Mouse (Mus musculus): ENCODE data around the gene Wdr92. TPM values are rescaled to one million over a fixed set of nuclear protein-coding genes. Genes with fewer than 3 reads are reported as not detected.
"Not testable (repeated sequence)": the region's sequence is repeated elsewhere in the genome, so short reads cannot be mapped to it uniquely, and the experiment has no call there.

Wdr92 gene
- total RNA-seq, 2 experiments from 2014 or later = 14.5 to 41.6 TPM

DNA sequence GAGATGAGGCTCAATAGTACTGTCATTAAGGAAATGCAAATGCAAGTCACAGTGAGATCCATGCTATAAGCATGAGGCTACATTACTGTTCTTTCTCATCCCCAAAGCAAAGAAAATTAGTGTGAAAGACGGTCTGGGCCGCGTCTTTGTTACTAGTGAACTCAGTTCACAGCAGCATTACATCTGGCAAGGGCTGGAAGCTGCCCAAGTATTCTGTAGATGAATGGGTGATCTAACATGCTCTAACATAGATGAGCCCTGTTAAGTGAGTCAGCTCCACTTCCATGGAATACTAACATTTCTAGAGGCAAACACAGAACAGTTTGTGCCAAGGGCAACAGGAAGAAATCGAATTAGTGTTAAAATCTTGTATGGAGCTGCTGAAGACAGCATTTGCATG, 19.0 kb downstream of the Wdr92 start:
- no peak for ATAC-seq (replicated peaks; ENCODE audit: poor library complexity, severe bottlenecking)

DNA sequence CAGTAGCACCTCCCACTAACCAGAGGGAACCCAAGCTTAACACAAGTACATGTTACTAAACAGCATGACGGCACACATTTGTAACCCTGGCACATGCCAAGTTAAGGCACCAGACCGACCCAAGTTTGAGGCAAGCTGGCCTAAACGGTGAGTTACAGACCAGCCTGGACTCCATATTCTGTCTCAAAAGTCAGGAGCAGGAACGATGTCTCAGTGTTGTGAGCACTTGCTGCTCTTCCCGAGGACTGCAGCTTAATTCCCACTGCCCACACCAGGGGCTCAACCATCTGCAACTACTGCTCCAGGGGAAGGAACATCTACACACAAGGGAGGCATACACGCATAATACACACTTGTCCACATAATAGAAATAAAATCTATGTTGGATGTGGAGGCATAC, 20.6 kb downstream of the Wdr92 start:
- no peak for ATAC-seq (replicated peaks; ENCODE audit: poor library complexity, severe bottlenecking)

DNA sequence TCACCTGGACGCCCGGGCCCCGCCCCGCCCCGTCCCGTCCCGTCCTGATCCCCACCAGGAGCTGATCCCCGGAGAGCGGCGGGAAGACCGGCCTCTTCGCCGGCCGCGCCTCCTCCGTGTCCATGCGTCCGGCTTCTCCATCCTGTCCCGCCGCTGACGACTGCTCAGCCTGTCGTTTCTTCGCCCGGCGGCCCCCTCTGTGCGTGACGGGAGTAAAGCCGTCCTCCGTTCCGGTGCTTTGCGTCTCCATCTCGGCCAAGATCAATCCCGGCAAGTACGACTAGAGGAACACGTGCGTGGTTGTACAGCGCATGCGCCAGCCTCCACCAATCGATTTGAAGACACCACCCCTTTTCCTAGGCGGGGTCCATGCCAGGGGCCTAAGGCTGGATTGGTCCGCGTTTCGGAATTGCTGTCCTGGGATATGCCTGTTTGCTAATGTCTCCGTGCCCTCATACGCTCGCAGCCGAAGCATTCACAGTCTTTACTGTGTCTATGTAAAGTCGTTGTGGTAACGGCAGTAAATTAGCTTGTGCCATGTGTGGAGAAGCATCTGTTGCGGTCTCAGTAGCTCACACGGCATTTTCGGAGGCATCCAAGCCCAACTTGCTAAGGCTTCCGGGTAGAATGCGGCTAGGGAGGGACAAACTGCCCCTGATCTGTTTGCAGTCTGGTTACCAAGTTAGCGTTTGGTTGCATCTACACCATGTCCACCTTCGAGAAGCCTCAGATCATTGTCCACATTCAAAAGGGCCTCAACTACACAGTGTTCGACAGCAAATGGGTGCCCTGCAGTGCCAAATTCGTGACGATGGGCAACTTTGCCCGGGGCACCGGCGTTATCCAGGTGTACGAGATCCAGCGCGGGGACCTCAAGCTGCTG, 29.6 kb downstream of the Wdr92 start, which contains the start of gene Pno1:
Gene Pno1 (minus strand): TSS at position 311 of the 883 bp plus-strand sequence.
- ATAC-seq (replicated peaks; ENCODE audit: poor library complexity, severe bottlenecking) = peak; percentile 86

DNA sequence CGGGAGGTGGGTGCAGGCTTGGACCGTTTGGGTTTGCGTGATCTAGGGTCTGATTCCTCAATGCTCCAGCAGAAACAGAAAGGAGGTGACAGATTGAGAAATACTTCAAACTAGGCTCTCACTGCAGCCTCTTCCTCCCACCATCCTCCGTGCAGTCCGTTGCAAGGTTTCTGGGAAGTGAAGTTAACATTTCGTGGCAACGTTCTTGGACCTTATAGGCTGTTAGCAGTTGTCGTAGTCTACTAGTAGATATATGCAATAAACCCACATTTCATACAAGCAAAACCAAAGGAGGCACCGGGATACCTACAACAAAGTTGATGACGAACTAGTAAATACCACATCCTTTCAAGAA, 30.2 kb downstream of the Wdr92 start:
- peak; percentile 67 for ATAC-seq (replicated peaks; ENCODE audit: poor library complexity, severe bottlenecking)

DNA sequence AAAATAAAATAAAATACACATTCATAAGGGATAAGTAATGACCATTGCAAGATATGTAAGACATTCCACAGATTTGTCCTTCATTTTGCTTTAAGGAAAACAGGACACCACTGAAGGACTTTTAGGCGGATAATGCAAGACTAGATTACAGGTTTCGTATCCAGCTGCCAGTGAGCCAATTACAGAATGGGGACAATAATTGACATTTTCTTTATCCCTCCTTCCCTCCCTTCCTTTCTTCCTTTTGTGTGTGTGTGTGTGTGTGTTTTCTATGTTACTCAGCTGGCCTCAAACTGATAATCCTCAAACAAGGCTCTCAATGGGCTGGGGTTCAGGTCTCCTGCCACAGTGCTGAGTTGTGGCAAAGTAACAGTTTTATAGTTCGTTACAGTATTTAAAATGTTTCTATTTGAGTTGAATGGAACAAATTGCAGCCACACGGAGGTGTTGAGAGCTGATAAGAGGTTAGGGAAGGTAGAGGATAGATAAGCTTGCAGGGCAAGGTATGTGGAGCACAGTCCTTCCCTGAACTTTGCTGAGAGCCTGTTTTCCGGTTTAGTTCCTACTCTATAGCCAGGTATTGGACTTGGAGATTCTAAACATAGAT, 31.1 kb downstream of the Wdr92 start:
- ATAC-seq (replicated peaks; ENCODE audit: poor library complexity, severe bottlenecking) = no peak

DNA sequence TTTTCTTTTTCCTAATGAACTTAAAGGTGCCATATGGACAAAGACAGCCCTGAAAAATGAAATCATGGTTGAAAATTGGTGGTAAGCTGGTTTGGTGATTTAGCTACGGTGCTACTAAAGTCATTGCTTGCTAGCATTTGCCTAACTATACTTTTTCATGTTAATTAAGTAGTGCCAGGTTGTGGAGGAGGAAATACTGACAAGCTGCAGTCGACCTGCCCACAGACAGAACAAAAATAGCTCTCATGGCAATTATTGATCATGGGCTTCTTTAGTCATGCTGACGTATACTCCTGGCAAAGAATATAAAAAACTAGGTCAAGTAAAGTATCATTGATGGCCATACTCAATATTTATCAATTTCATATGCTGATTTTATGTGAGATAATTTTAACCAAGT, 33.6 kb downstream of the Wdr92 start:
- no peak for ATAC-seq (replicated peaks; ENCODE audit: poor library complexity, severe bottlenecking)

DNA sequence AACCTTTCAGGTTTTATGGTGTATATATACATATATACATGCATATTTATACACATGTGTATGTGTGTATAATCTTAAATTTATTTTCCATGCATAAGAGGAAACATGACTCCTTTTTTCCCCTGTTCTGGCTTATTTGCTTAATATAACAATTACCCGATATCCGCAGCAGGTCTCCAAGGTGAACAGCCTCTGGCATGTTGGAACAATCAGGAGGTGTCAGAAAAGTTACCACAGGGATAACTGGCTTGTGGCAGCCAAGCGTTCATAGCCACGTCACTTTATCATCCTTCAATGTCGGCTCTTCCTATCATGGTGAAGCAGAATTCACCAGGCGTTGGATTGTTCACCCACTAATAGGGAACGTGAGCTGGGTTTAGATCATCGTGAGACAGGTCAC, 39.2 kb downstream of the Wdr92 start:
- ATAC-seq (replicated peaks; ENCODE audit: poor library complexity, severe bottlenecking) = 0 out of 2 replicates have a peak, but pooled peaks have one; percentile 25

DNA sequence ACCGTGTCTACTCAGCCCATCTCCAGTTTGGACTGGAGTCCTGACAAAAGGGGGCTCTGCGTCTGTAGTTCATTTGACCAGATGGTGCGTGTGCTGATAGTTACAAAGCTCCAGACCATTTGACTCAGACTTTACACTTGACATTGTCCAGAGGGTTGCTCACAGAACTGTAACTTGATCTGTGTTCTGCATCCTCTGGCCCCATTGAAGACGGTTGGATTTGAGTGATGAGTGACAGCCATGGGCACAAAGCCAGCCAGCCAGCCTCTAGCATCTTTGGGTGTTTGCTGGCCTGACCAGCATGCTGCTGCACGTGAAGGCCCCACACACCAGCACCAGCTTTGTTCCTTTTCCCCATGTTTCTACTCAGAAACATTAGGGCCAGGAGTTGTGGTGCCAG, 50.9 kb downstream of the Wdr92 start:
- no peak for ATAC-seq (replicated peaks; ENCODE audit: poor library complexity, severe bottlenecking)

DNA sequence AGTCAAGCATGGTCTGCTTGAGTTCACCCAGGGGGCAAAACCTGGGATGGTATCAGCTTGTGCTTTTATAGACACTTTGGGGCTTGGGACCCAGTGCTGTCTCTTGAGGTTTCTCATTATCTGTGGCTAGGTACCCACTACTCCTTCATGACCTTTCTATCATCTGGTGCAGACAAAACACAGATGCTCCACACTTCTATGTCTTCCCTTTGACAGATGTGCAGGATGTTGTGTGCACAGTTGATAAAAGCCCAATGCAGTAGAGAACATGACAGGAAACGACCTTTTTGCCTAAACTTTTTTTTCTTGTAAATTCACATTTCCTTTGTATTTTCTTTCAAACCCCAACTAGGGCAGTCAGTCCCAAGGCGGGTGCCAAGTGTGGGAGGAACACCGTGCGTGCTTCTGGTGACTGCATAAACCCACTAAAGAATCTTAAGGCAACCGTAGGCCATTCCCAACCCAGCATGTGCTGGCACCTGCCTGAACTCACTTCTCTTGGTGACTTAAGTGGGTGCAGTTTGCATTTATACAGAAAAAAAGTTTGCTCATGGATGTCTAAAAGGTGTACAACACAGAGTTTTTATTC, 54.6 kb downstream of the Wdr92 start:
- no peak for ATAC-seq (replicated peaks; ENCODE audit: poor library complexity, severe bottlenecking)

DNA sequence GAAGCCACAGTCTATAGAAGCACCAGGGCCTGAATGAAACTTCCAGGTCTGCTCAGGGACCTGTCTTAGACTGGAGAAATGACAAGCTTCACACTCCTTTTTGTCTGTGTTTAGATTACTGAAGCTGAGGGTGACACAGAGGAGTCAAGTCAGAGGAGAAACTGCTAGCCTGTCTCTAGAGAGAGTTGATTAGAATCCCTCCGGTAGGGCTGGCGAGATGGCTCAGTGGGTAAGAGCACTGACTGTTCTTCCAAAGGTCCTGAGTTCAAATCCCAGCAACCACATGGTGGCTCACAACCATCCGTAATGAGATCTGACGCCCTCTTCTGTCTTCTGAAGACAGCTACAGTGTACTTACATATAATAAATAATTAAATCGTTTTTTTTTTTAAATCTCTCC, 56.7 kb downstream of the Wdr92 start:
- ATAC-seq (replicated peaks; ENCODE audit: poor library complexity, severe bottlenecking) = not testable (repeated sequence)

DNA sequence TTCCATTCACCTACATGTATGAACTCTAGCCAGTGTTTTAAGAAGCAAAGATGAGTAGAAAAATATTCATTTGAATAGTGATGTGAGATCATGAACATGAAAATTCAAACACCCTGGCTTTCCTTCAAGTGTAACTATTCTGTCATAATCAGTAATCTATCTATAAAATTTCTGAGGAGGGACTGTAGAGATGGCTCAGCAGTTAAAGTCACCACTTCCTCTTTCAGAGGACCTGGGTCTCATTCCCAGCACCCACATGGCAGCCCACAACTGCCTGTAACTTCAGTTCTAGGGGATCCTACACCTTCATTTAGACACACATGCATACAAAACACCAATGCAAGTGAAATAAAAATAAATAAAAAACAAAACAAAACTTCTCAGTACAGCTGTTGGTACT, 66.8 kb downstream of the Wdr92 start:
- ATAC-seq (replicated peaks; ENCODE audit: poor library complexity, severe bottlenecking) = no peak

DNA sequence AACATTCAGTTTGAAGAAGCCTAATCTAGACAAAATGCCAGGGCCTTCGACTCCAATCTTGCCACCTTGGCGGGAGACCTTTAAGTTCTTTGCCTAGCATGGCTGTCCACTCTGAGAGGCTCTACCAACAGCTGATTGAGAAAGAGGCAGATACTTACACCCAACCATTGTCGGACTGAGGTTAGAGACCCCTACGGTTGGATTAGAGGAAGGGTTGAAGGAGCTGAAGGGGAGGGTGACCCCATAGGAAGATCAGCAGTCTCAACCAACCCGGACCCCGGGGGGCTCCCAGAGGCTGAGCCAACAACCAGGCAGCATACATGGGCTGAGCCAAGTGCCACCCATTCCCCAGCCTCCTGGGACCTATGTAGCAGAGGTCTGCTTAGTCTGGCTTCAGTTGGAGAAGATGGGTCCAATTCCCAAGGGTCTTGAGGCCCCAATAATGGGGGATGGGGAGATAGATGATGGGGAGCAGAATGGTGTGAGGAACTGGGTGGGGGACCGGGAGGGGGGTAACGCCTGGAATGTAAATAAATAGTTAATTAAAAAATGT, 75.0 kb downstream of the Wdr92 start:
- no peak for ATAC-seq (replicated peaks; ENCODE audit: poor library complexity, severe bottlenecking)

DNA sequence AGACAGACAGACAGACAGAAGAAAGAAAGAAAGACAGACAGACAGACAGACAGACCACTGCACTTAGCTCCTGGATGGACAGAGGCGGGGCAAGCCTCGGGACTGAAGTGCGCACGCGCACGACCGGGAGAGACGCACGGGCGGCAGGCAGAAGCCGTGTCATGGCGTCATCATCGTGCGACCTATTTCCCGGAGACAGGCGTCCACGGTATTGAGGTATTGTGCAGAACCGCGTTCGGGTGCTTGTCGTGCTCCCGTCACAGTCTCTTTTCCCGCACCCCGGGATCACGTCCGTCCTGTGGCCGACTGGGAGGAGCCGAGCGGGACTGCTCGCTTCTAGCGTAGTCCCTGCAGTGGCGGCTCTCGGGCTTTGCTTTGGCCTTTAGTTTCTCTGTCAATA, 75.5 kb downstream of the Wdr92 start, which contains the start of gene C1d:
Gene C1d (plus strand): TSS at position 137 of the 400 bp plus-strand sequence.
- peak; percentile 97 for ATAC-seq (replicated peaks; ENCODE audit: poor library complexity, severe bottlenecking)

DNA sequence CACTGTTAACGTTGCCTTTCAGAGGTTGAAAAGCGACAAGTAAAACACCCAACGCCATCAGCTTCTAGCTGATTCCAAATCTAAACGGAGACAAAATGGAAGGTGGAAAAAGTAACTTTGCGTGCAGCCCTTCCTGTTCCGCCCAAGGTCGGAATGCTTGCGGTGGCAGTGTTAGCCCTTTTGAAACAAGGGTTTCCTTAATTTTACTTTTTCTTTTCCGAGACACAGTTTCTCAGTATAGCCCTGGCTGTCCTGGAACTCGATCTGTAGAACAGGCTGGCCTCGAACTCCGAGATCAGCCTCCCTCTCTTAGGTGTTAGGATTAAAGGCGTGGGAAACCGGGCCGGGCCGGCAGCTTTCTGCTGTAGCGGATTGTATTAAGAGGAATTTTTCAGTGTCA, 76.0 kb downstream of the Wdr92 start:
- ATAC-seq (replicated peaks; ENCODE audit: poor library complexity, severe bottlenecking) = peak; percentile 73

DNA sequence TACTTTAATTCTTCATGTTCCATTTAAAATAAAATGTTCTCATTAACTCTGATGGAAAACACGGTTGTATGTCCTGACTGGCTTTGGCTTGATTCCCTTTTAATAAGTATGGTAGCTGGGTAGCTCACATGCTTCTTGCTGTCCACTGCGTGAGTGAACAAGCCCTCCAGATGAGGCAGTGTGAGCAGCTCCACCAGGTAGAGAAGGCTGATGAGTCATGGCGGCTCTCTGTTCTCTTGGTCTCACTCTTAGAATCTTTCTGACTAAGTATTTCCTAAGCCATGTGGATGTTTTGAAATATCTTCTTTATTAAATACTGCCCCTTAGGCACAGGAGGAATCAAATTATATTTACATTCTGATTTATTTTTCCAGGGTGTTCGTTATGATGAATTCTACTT, 85.3 kb downstream of the Wdr92 start:
- no peak for ATAC-seq (replicated peaks; ENCODE audit: poor library complexity, severe bottlenecking)

DNA sequence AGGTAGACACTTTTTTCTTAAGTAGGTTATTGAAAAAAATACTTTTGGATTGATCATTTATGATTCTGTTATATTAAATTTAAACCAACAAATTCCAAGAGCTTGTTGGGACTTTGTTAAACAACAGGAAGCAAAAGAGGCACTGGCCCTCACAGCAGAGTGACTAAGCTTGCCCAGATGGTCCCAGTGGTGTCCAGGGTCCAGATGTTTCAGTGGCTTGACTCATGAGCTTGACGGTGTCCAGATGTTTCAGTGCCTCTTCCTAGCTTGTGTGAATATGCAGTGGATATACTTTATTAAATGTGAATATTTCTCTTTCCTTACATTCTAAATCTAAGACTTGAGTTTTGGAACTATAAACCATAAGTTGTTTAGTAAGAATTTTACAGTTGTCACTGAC, 86.9 kb downstream of the Wdr92 start:
- no peak for ATAC-seq (replicated peaks; ENCODE audit: poor library complexity, severe bottlenecking)

DNA sequence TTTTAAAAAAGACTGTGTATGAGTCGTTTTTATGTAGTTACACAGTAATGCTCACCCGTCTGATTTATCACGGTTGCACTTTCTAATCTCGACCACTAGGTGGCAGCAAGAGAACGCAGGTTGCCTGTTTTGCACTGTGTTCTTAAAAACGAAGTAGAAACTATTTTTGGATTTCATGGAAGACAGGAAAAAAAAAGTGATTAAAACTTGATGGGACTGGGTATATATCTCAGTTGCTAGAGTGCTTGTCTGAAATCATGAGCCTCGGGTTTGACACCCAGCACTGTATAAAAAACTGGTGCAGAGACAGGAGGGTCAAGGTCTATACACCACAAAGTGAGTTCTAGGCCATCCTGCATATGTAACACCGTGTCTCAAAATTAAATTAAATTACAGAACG, 98.1 kb downstream of the Wdr92 start:
- peak; percentile 87 for ATAC-seq (replicated peaks; ENCODE audit: poor library complexity, severe bottlenecking)
